Mouse (Mus musculus) stomach, embryonic 14.5 days (tissue): ENCODE results near the gene Kcmf1. TPM values are rescaled to one million over a fixed set of nuclear protein-coding genes. Genes with fewer than 3 reads are reported as not detected.
A peak's percentile ranks its signal among the peaks of the same experiment; 100 is the strongest.

Source experiments
- ATAC-seq: fragments of 200-750 bp; cut with Nextera tagmentation; 2 replicates; pipeline ENCODE4 v1.8.0; 2017; ENCODE audit warnings: low read depth, moderate TSS enrichment; ENCODE audit not compliant: insufficient number of reproducible peaks, insufficient read depth, low FRiP score
- H3K27ac ChIP-seq: fragments of 300-500 bp; sonication (generic); 2 replicates; pipeline ENCODE4 v1.5.1; 2014; ENCODE audit warnings: mild to moderate bottlenecking, low read length, moderate library complexity, mixed read lengths
- H3K27me3 ChIP-seq: fragments of 300-500 bp; sonication (generic); 2 replicates; pipeline ENCODE4 v1.6.1; 2014; ENCODE audit warnings: low read length, control low read depth, mixed read lengths; ENCODE audit not compliant: control insufficient read depth, insufficient read depth
- H3K36me3 ChIP-seq: fragments of 300-500 bp; sonication (generic); 2 replicates; pipeline ENCODE4 v1.6.1; 2014; ENCODE audit warnings: mild to moderate bottlenecking, control low read depth, low read length, moderate library complexity, mixed read lengths; ENCODE audit not compliant: control insufficient read depth, insufficient read depth
- H3K4me1 ChIP-seq: fragments of 300-500 bp; sonication (generic); 2 replicates; pipeline ENCODE4 v1.6.1; 2014; ENCODE audit warnings: low read length, control low read depth, mixed read lengths; ENCODE audit not compliant: control insufficient read depth, insufficient read depth
- H3K4me2 ChIP-seq: fragments of 300-500 bp; sonication (generic); replicated peaks from 2 replicates; pipeline ENCODE4 v1.6.1; 2014; ENCODE audit warnings: low read depth, low read length, control low read depth
- H3K4me3 ChIP-seq: fragments of 300-500 bp; sonication (generic); 2 replicates; pipeline ENCODE4 v1.5.1; 2014; ENCODE audit warnings: low read depth, low read length, control low read depth
- H3K9ac ChIP-seq: fragments of 300-500 bp; sonication (generic); replicated peaks from 2 replicates; pipeline ENCODE4 v1.6.1; 2014; ENCODE audit warnings: low read depth, mild to moderate bottlenecking, control low read depth, low read length, moderate library complexity, mixed read lengths
- H3K9me3 ChIP-seq: fragments of 300-500 bp; sonication (generic); 2 replicates; pipeline ENCODE4 v1.6.1; 2016; ENCODE audit warnings: low read depth, low read length, control low read depth; ENCODE audit not compliant: control insufficient read depth
- WGBS: fragments of 180-500 bp; shearing (Covaris S2); extraction: QIAGEN DNeasy Blood & Tissue Kit; methylation state at CpG from one replicate; pipeline ENCODE4 v1.1.7; 2014; 5-methylcytosine and 5-hydroxymethylcytosine counted together
- polyA plus RNA-seq: library from polyadenylated mRNA; unstranded; fragments of >200 nt; fragmentation: Nextera tagmentation; extraction: Ambion mirVana; gene quantifications from 2 replicates; pipeline ENCODE4 v1.2.1, GENCODE M21; 2014

Gene Kcmf1
- polyA plus RNA-seq, 1 experiment from 2014 or later, result 40.1 TPM

GRCm38 (mm10) chr6:72931533-72931932 lies 31.8 kb upstream of the Kcmf1 start:
- Histone ChIP-seq H3K36me3 (no peaks in the 10 kb centered on the region), H3K27me3 (no peaks in the 10 kb centered on the region), H3K4me2 (no peak overlapping the region), H3K4me3 (no peak overlapping the region), H3K4me1 (peaks cover 7% of the 10 kb centered on the region; the same call in 1 of the 2 replicates), H3K27ac (no peak overlapping the region), H3K9ac (no peak overlapping the region), H3K9me3 (no peaks in the 10 kb centered on the region)
- no peak for ATAC-seq
- WGBS, result 76% methylated on average over 3 of the region's 3 CpGs

GRCm38 (mm10) chr6:72929795-72930398 lies 30.1 kb upstream of the Kcmf1 start:
- no peaks in the 10 kb centered on the region for H3K9me3 ChIP-seq
- no peak overlapping the region for H3K4me2 ChIP-seq
- H3K27ac ChIP-seq, result no peak overlapping the region
- no peaks in the 10 kb centered on the region for H3K27me3 ChIP-seq
- H3K4me3 ChIP-seq, result no peak overlapping the region
- 79% methylated on average over 4 of the region's 4 CpGs for WGBS
- peaks cover 7% of the 10 kb centered on the region; the same call in 1 of the 2 replicates for H3K4me1 ChIP-seq
- no peak overlapping the region for H3K9ac ChIP-seq
- H3K36me3 ChIP-seq, result no peaks in the 10 kb centered on the region
- ATAC-seq, result no peak

GRCm38 (mm10) chr6:72926755-72927482 lies 27.1 kb upstream of the Kcmf1 start:
- no peaks in the 10 kb centered on the region for H3K9me3 ChIP-seq
- WGBS, result 14% methylated on average over 9 of the region's 9 CpGs
- no peaks in the 10 kb centered on the region for H3K27me3 ChIP-seq
- H3K4me1 ChIP-seq, result peaks cover 7% of the 10 kb centered on the region; the same call in 1 of the 2 replicates
- ATAC-seq, result peak; percentile 90
- H3K9ac ChIP-seq, result no peak overlapping the region
- H3K4me2 ChIP-seq, result no peak overlapping the region
- peak overlapping the region; percentile 52; the same call in 1 of the 2 replicates for H3K27ac ChIP-seq
- H3K36me3 ChIP-seq, result no peaks in the 10 kb centered on the region
- no peak overlapping the region for H3K4me3 ChIP-seq

GRCm38 (mm10) chr6:72926031-72926430 lies 26.3 kb upstream of the Kcmf1 start:
- 72% methylated on average over 4 of the region's 4 CpGs for WGBS
- Histone ChIP-seq H3K27me3 (no peaks in the 10 kb centered on the region), H3K36me3 (no peaks in the 10 kb centered on the region), H3K27ac (peak overlapping the region; percentile 21; the same call in 1 of the 2 replicates), H3K9ac (no peak overlapping the region), H3K9me3 (no peaks in the 10 kb centered on the region), H3K4me2 (no peak overlapping the region), H3K4me3 (no peak overlapping the region), H3K4me1 (peaks cover 7% of the 10 kb centered on the region; the same call in 1 of the 2 replicates)
- ATAC-seq, result no peak

- 82% methylated on average over 8 of the region's 8 CpGs for WGBS
- ATAC-seq, result no peak
- Histone ChIP-seq H3K27ac (no peak overlapping the region), H3K4me3 (no peak overlapping the region), H3K36me3 (no peaks in the 10 kb centered on the region), H3K4me1 (peaks cover 7% of the 10 kb centered on the region; the same call in 1 of the 2 replicates), H3K4me2 (no peak overlapping the region), H3K9ac (no peak overlapping the region), H3K9me3 (no peaks in the 10 kb centered on the region), H3K27me3 (no peaks in the 10 kb centered on the region)
Observed at GRCm38 (mm10) chr6:72923381-72923780, 23.6 kb upstream of the Kcmf1 start.

GRCm38 (mm10) chr6:72921081-72921480 lies 21.3 kb upstream of the Kcmf1 start:
- H3K4me2 ChIP-seq, result no peak overlapping the region
- H3K4me3 ChIP-seq, result no peak overlapping the region
- no peaks in the 10 kb centered on the region for H3K27me3 ChIP-seq
- 90% methylated on average over 3 of the region's 3 CpGs for WGBS
- H3K4me1 ChIP-seq, result no peaks in the 10 kb centered on the region
- H3K9me3 ChIP-seq, result no peaks in the 10 kb centered on the region
- no peak for ATAC-seq
- H3K9ac ChIP-seq, result no peak overlapping the region
- no peak overlapping the region for H3K27ac ChIP-seq
- H3K36me3 ChIP-seq, result no peaks in the 10 kb centered on the region

GRCm38 (mm10) chr6:72918510-72919033 lies 18.8 kb upstream of the Kcmf1 start:
- H3K4me1 ChIP-seq, result no peaks in the 10 kb centered on the region
- no peaks in the 10 kb centered on the region for H3K9me3 ChIP-seq
- no peak overlapping the region for H3K4me2 ChIP-seq
- H3K27me3 ChIP-seq, result no peaks in the 10 kb centered on the region
- 70% methylated on average over 9 of the region's 9 CpGs for WGBS
- H3K27ac ChIP-seq, result no peak overlapping the region
- no peak overlapping the region for H3K9ac ChIP-seq
- no peak for ATAC-seq
- H3K36me3 ChIP-seq, result no peaks in the 10 kb centered on the region
- H3K4me3 ChIP-seq, result no peak overlapping the region

GRCm38 (mm10) chr6:72916330-72916729 lies 16.6 kb upstream of the Kcmf1 start:
- Histone ChIP-seq H3K4me2 (no peak overlapping the region), H3K36me3 (no peaks in the 10 kb centered on the region), H3K27me3 (no peaks in the 10 kb centered on the region), H3K9me3 (no peaks in the 10 kb centered on the region), H3K4me1 (no peaks in the 10 kb centered on the region), H3K4me3 (no peak overlapping the region), H3K9ac (no peak overlapping the region), H3K27ac (no peak overlapping the region)
- ATAC-seq, result no peak
- 81% methylated on average over 7 of the region's 7 CpGs for WGBS
